In genomic region chr15:81507201-81507600, GRCm38 (mm10) we compare ENCODE assay signal across 8 mouse cellular contexts. TPM values are rescaled to one million over a fixed set of nuclear protein-coding genes. Genes with fewer than 3 reads are reported as not detected.
DNase-seq lines count a peak whose midpoint lies in the region; ATAC-seq lines count a peak whose summit lies in the region.

No protein-coding gene starts in this region.

- H3K9me3 ChIP-seq in neural tube, embryonic 15.5 days (replicated peaks) = no peaks in the 10 kb centered on the region
- H3K9me3 ChIP-seq in liver, embryonic 16.5 days (replicated peaks; ENCODE audit: control insufficient read depth, low read length) = no peaks in the 10 kb centered on the region

- no peaks in the 10 kb centered on the region for H3K4me1 ChIP-seq in neural tube, embryonic 15.5 days
- H3K4me1 ChIP-seq in liver, embryonic 16.5 days (ENCODE audit: control insufficient read depth, low read depth, low read length) = peaks cover 5% of the 10 kb centered on the region

- H3K4me3 ChIP-seq in neural tube, embryonic 15.5 days (replicated peaks) = no peak overlapping the region
- no peak overlapping the region for H3K4me3 ChIP-seq in liver, embryonic 16.5 days (ENCODE audit: low read depth, low read length)

- H3K27me3 ChIP-seq in neural tube, embryonic 15.5 days (replicated peaks) = no peaks in the 10 kb centered on the region
- H3K27me3 ChIP-seq in liver, embryonic 16.5 days (ENCODE audit: control insufficient read depth, insufficient read depth, low read depth, low read length) = no peaks in the 10 kb centered on the region
- peaks cover 2% of the 10 kb centered on the region; the same call in 1 of the 2 replicates for H3K27me3 ChIP-seq in splenic B cell, adult 2 months (ENCODE audit: control insufficient read depth, insufficient read depth, low read length, poor library complexity, severe bottlenecking)

- peak; percentile 34 for DNase-seq in adrenal gland, postnatal 10 days
- no peak for DNase-seq in adrenal gland, postnatal 4 days (ENCODE audit: low spot score in 2 of 2)
- peak; percentile 19 for DNase-seq in neural tube, embryonic 10.5 days (ENCODE audit: extremely low spot score, low spot score)
- peak; percentile 82 for DNase-seq in splenic B cell, adult 2 months (ENCODE audit: low read depth, low spot score)
- DNase-seq in ovary, adult 18-20 months (ENCODE audit: low spot score) = no peak
- no peak for DNase-seq in yolk sac, embryonic 10.5 days (ENCODE audit: low spot score)

- no peak overlapping the region for H3K4me2 ChIP-seq in neural tube, embryonic 15.5 days
- no peak overlapping the region for H3K4me2 ChIP-seq in liver, embryonic 16.5 days (ENCODE audit: low read depth, low read length)

- H3K9ac ChIP-seq in neural tube, embryonic 15.5 days (replicated peaks) = no peak overlapping the region
- H3K9ac ChIP-seq in liver, embryonic 16.5 days (ENCODE audit: low read depth, low read length) = no peak overlapping the region

- no peak overlapping the region for H3K27ac ChIP-seq in neural tube, embryonic 15.5 days (replicated peaks)
- no peak overlapping the region for H3K27ac ChIP-seq in liver, embryonic 16.5 days (ENCODE audit: low read length)

- H3K36me3 ChIP-seq in neural tube, embryonic 15.5 days = no peaks in the 10 kb centered on the region
- H3K36me3 ChIP-seq in liver, embryonic 16.5 days (ENCODE audit: control insufficient read depth, insufficient read depth) = no peaks in the 10 kb centered on the region
- no peaks in the 10 kb centered on the region; the same call in 1 of the 2 replicates for H3K36me3 ChIP-seq in splenic B cell, adult 2 months (ENCODE audit: control insufficient read depth, insufficient read depth, low read length, poor library complexity, severe bottlenecking)

- ATAC-seq in neural tube, embryonic 15.5 days (ENCODE audit: low FRiP score) = no peak
- ATAC-seq in liver, embryonic 16.5 days (ENCODE audit: low read depth) = peak; percentile 35; the same call in 1 of the 2 replicates

RNA-seq across cellular contexts. Expression of gene Rbx1, which starts 41.1 kb away (rescaled TPM):
- total RNA-seq in adrenal gland, postnatal 10 days (2021) = 100 to 1,000 TPM; 132 to 145 TPM
- 100 to 1,000 TPM; 154 to 155 TPM for total RNA-seq in adrenal gland, postnatal 4 days (2021)
- 407 and 418 TPM in 2 replicates for polyA plus RNA-seq in neural tube, embryonic 15.5 days (2015; fragmentation: Nextera tagmentation; extraction: Ambion mirVana)
- polyA plus RNA-seq in liver, embryonic 16.5 days (2015; fragmentation: Nextera tagmentation; extraction: Ambion mirVana) = 189 and 239 TPM in 2 replicates

Comparison
In these comparisons a context has a peak if more than half of its experiments do, and no peak if none do; other contexts are left out.
1. DNase-seq: peak in adrenal gland, postnatal 10 days (single experiment), neural tube, embryonic 10.5 days (single experiment) and splenic B cell, adult 2 months (single experiment); none in adrenal gland, postnatal 4 days (0 of 2), ovary, adult 18-20 months (single experiment) and yolk sac, embryonic 10.5 days (single experiment).